Mouse (Mus musculus) heart, embryonic 12.5 days (tissue): ENCODE data around the gene Ly6g6c. TPM values are rescaled to one million over a fixed set of nuclear protein-coding genes. Genes with fewer than 3 reads are reported as not detected.

ENCODE experiments used
- ATAC-seq: fragments of 200-750 bp; cut with Nextera tagmentation; 2 replicates; pipeline ENCODE4 v1.8.0; 2017; ENCODE audit warnings: moderate TSS enrichment, moderate library complexity; ENCODE audit not compliant: insufficient number of reproducible peaks, low FRiP score
- H3K27ac ChIP-seq: fragments of 300-500 bp; sonication (generic); 2 replicates; pipeline ENCODE4 v1.5.1; 2016; ENCODE audit warnings: mild to moderate bottlenecking, moderate library complexity; ENCODE audit not compliant: poor library complexity, severe bottlenecking
- H3K27me3 ChIP-seq: fragments of 300-500 bp; sonication (generic); replicated peaks from 2 replicates; pipeline ENCODE4 v1.6.1; 2016; ENCODE audit warnings: mild to moderate bottlenecking, moderate library complexity
- H3K36me3 ChIP-seq: fragments of 300-500 bp; sonication (generic); 2 replicates; pipeline ENCODE4 v1.6.1; 2016; ENCODE audit warnings: mild to moderate bottlenecking, moderate library complexity
- H3K4me1 ChIP-seq: fragments of 300-500 bp; sonication (generic); replicated peaks from 2 replicates; pipeline ENCODE4 v1.6.1; 2016; ENCODE audit warnings: mild to moderate bottlenecking
- H3K4me2 ChIP-seq: fragments of 300-500 bp; sonication (generic); 2 replicates; pipeline ENCODE4 v1.6.1; 2016; ENCODE audit warnings: mild to moderate bottlenecking, moderate library complexity
- H3K4me3 ChIP-seq: fragments of 300-500 bp; sonication (generic); 2 replicates; pipeline ENCODE4 v1.5.1; 2016; ENCODE audit warnings: mild to moderate bottlenecking
- H3K9ac ChIP-seq: fragments of 300-500 bp; sonication (generic); 2 replicates; pipeline ENCODE4 v1.6.1; 2016; ENCODE audit warnings: mild to moderate bottlenecking, moderate library complexity
- H3K9me3 ChIP-seq: fragments of 300-500 bp; sonication (generic); replicated peaks from 2 replicates; pipeline ENCODE4 v1.6.1; 2016; ENCODE audit warnings: mild to moderate bottlenecking, moderate library complexity
- WGBS: fragments of 180-500 bp; shearing (Covaris S2); methylation state at CpG from one replicate; pipeline ENCODE4 v1.1.7; 2016; 5-methylcytosine and 5-hydroxymethylcytosine counted together
- polyA plus RNA-seq: library from polyadenylated mRNA; unstranded; fragments of >200 nt; fragmentation: Nextera tagmentation; extraction: Ambion mirVana; gene quantifications from 2 replicates; pipeline ENCODE4 v1.2.1, GENCODE M21; 2016

Gene Ly6g6c
- 0.27 TPM in 1 of 2 replicates, not detected in the other for polyA plus RNA-seq

GRCm38 (mm10) chr17:35064951-35065947 is at the start of gene Ly6g6c:
TSS of gene Ly6g6c (plus strand) at chr17:35065388.
- peaks cover 30% of the 10 kb centered on the region for H3K4me1 ChIP-seq
- H3K27me3 ChIP-seq, result peaks cover 68% of the 10 kb centered on the region
- under 1% methylated on average over 48 of the region's 48 CpGs for WGBS
- no peaks in the 10 kb centered on the region for H3K9me3 ChIP-seq
- H3K36me3 ChIP-seq, result peaks cover 29% of the 10 kb centered on the region
- H3K9ac ChIP-seq, result peak within 1 kb of the TSS; percentile 54
- ATAC-seq, result peak; percentile 27; the same call in 1 of the 2 replicates
- H3K27ac ChIP-seq, result no peak within 1 kb of the TSS
- H3K4me2 ChIP-seq, result peak within 1 kb of the TSS; percentile 73
- peak within 1 kb of the TSS; percentile 38 for H3K4me3 ChIP-seq

- Histone ChIP-seq H3K4me2 (no peak within 1 kb of the TSS), H3K9me3 (no peaks in the 10 kb centered on the region), H3K27ac (peak within 1 kb of the TSS; percentile 16; the same call in 1 of the 2 replicates), H3K4me3 (no peak within 1 kb of the TSS), H3K9ac (peak within 1 kb of the TSS; percentile 33; the same call in 1 of the 2 replicates), H3K4me1 (peaks cover 23% of the 10 kb centered on the region), H3K27me3 (peaks cover 5% of the 10 kb centered on the region; the same call in 1 of the 2 replicates), H3K36me3 (peaks cover 51% of the 10 kb centered on the region)
- no peak; the same call in 1 of the 2 replicates for ATAC-seq
- 53% methylated on average over 12 of the region's 12 CpGs for WGBS
These were observed 48.8 kb upstream of the Ly6g6c start, which contains the start of gene Vwa7 for GRCm38 (mm10) chr17:35016376-35016775. TSS of gene Vwa7 (plus strand) at chr17:35016579.

GRCm38 (mm10) chr17:35016791-35017705 is 48.1 kb upstream of the Ly6g6c start:
- 80% methylated on average over 10 of the region's 10 CpGs for WGBS
- Histone ChIP-seq H3K9me3 (no peaks in the 10 kb centered on the region), H3K27ac (0 out of 2 replicates have a peak overlapping the region, but pooled peaks have one; percentile 16), H3K9ac (peak overlapping the region; percentile 33; the same call in 1 of the 2 replicates), H3K4me2 (no peak overlapping the region), H3K27me3 (peaks cover 5% of the 10 kb centered on the region; the same call in 1 of the 2 replicates), H3K4me3 (no peak overlapping the region), H3K36me3 (peaks cover 45% of the 10 kb centered on the region), H3K4me1 (peaks cover 29% of the 10 kb centered on the region)
- no peak for ATAC-seq

- no peak overlapping the region for H3K27ac ChIP-seq
- no peaks in the 10 kb centered on the region for H3K9me3 ChIP-seq
- 65% methylated on average over 14 of the region's 14 CpGs for WGBS
- no peak overlapping the region for H3K4me2 ChIP-seq
- H3K4me3 ChIP-seq, result no peak overlapping the region
- H3K4me1 ChIP-seq, result peaks cover 32% of the 10 kb centered on the region
- H3K36me3 ChIP-seq, result peaks cover 39% of the 10 kb centered on the region
- H3K27me3 ChIP-seq, result peaks cover 5% of the 10 kb centered on the region; the same call in 1 of the 2 replicates
- no peak for ATAC-seq
- no peak overlapping the region for H3K9ac ChIP-seq
These were observed 47.5 kb upstream of the Ly6g6c start for GRCm38 (mm10) chr17:35017706-35018030.

GRCm38 (mm10) chr17:35018171-35018570 is 47.0 kb upstream of the Ly6g6c start:
- Histone ChIP-seq H3K27ac (no peak overlapping the region), H3K36me3 (peaks cover 34% of the 10 kb centered on the region), H3K9me3 (no peaks in the 10 kb centered on the region), H3K4me2 (no peak overlapping the region), H3K27me3 (peaks cover 5% of the 10 kb centered on the region; the same call in 1 of the 2 replicates), H3K9ac (no peak overlapping the region), H3K4me3 (no peak overlapping the region), H3K4me1 (peaks cover 37% of the 10 kb centered on the region)
- 68% methylated on average over 3 of the region's 3 CpGs for WGBS
- no peak for ATAC-seq

- H3K27me3 ChIP-seq, result peaks cover 5% of the 10 kb centered on the region; the same call in 1 of the 2 replicates
- WGBS, result 75% methylated on average over 11 of the region's 11 CpGs
- ATAC-seq, result no peak
- H3K9ac ChIP-seq, result no peak overlapping the region
- H3K9me3 ChIP-seq, result no peaks in the 10 kb centered on the region
- H3K36me3 ChIP-seq, result peaks cover 16% of the 10 kb centered on the region
- peaks cover 53% of the 10 kb centered on the region for H3K4me1 ChIP-seq
- H3K27ac ChIP-seq, result no peak overlapping the region
- no peak overlapping the region for H3K4me3 ChIP-seq
- H3K4me2 ChIP-seq, result no peak overlapping the region
These were observed 45.3 kb upstream of the Ly6g6c start for GRCm38 (mm10) chr17:35019894-35020293.

- Histone ChIP-seq H3K27me3 (peaks cover 5% of the 10 kb centered on the region; the same call in 1 of the 2 replicates), H3K9ac (no peak overlapping the region), H3K4me1 (peaks cover 54% of the 10 kb centered on the region), H3K27ac (no peak overlapping the region), H3K36me3 (peaks cover 10% of the 10 kb centered on the region), H3K4me3 (no peak overlapping the region), H3K9me3 (no peaks in the 10 kb centered on the region), H3K4me2 (no peak overlapping the region)
- no peak for ATAC-seq
- WGBS, result 85% methylated on average over 8 of the region's 8 CpGs
These were observed 44.6 kb upstream of the Ly6g6c start for GRCm38 (mm10) chr17:35020551-35020950.

- ATAC-seq, result peak; percentile 49
- peaks cover 5% of the 10 kb centered on the region; the same call in 1 of the 2 replicates for H3K27me3 ChIP-seq
- H3K27ac ChIP-seq, result peak overlapping the region; percentile 83
- H3K9ac ChIP-seq, result peak overlapping the region; percentile 32; the same call in 1 of the 2 replicates
- H3K4me2 ChIP-seq, result peak overlapping the region; percentile 55
- H3K4me1 ChIP-seq, result peaks cover 52% of the 10 kb centered on the region
- H3K9me3 ChIP-seq, result no peaks in the 10 kb centered on the region
- WGBS, result 6% methylated on average over 17 of the region's 17 CpGs
- H3K36me3 ChIP-seq, result peaks cover 2% of the 10 kb centered on the region
- H3K4me3 ChIP-seq, result peak overlapping the region; percentile 14
These were observed 43.9 kb upstream of the Ly6g6c start for GRCm38 (mm10) chr17:35021163-35021808.

GRCm38 (mm10) chr17:35021842-35022477 is 43.2 kb upstream of the Ly6g6c start:
- Histone ChIP-seq H3K9ac (0 out of 2 replicates have a peak overlapping the region, but pooled peaks have one; percentile 32), H3K4me3 (no peak overlapping the region), H3K27ac (peak overlapping the region; percentile 83), H3K9me3 (no peaks in the 10 kb centered on the region), H3K27me3 (peaks cover 5% of the 10 kb centered on the region; the same call in 1 of the 2 replicates), H3K4me2 (peak overlapping the region; percentile 55), H3K4me1 (peaks cover 50% of the 10 kb centered on the region), H3K36me3 (no peaks in the 10 kb centered on the region)
- WGBS, result 14% methylated on average over 6 of the region's 6 CpGs
- ATAC-seq, result peak; percentile 85
